Mouse (Mus musculus) spleen, adult 2 months (tissue): Measurements from ENCODE around the gene Adgrf1.

Experiments
- CTCF ChIP-seq: fragments of 200-500 bp; IDR thresholded peaks from 2 replicates; pipeline ENCODE4 v1.5.1; 2011; ENCODE audit warnings: mild to moderate bottlenecking, inconsistent platforms; ENCODE audit not compliant: insufficient read depth, insufficient read length, insufficient replicate concordance; ENCODE audit errors: extremely low read depth
- POLR2A ChIP-seq: fragments of 200-500 bp; IDR thresholded peaks from 2 replicates; pipeline ENCODE4 v1.6.1; 2011; ENCODE audit warnings: low read depth, low read length, inconsistent platforms

DNA sequence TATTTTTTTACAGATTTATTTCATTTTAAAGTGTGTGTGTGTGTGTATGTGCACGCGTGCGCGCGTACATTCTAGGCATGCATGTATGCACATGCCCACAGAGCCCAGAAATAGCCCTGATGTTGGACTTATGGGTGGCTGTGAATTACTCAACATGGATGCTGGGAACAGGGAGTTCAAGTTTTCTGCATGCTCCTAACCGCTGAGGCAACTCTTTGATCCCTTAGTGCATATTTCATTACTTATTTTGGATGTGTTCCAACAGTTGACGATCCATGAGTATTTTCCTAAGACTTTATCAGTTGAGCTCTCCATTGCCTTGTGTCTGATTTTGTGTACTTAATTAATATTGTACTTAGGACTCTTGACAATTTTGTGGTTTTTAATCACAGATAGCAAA, 29.4 kb downstream of the Adgrf1 start:
- TF ChIP-seq CTCF (no peak), POLR2A (no peak)
